Mouse (Mus musculus) embryo, embryonic 11 days (tissue): ENCODE data around the gene Prr13.

Source experiments
- DNase-seq: peaks from one replicate; pipeline ENCODE4 v3.0.0-alpha.2; 2015

Gene Prr13

DNA sequence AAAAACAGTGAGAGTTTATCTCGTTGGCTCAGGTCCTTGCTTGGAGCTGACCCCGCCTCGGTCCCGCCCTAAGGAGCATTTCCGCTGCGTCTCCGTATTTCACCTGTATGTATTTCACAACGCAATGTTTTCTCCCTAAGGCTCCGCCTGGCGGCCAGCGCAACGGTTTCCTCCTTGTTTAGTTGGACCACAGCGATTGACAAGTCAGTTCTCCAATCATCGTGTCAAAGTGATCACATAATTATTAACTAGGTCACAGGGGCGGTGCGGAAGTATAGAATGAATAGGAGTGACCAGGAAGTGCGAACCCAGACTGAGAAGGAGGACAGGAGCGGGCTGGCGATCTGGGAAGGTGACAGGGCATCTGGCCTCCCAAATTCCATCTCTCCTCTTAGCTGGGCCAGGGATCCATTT is at the start of gene Prr13:
Gene Prr13, plus strand, starts transcription at position 125 of the 414 bp plus-strand sequence.
- DNase-seq: peak; percentile 94

DNA sequence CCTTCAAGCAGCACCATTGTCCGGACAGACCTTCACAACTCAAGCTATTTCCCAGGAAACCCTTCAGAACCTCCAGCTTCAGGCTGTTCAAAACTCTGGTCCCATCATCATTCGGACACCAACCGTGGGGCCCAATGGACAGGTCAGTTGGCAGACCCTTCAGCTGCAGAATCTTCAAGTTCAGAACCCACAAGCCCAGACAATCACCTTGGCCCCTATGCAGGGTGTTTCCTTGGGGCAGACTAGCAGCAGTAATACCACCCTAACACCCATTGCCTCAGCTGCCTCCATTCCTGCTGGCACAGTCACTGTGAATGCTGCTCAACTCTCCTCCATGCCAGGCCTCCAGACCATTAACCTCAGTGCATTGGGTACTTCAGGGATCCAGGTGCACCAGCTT is 49.5 kb upstream of the Prr13 start:
- no peak for DNase-seq

DNA sequence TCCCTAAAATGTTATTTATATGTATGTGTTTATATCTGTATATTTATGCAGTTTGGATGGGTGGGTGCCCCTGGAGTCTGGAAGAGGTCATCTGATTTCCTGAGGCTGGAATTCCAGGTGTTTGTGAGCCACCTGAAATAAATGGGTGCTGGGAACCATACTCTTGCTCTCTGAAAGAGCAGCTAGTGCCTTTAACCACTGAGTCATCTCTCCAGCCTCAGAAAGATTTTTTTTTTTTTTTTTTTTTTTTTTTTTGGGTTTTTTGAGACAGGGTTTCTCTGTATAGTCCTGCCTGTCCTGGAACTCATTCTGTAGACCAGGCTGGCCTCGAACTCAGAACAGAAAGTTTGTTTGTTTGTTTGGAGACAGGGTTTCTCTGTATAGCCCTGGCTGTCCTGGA is 47.8 kb upstream of the Prr13 start:
- no peak for DNase-seq

DNA sequence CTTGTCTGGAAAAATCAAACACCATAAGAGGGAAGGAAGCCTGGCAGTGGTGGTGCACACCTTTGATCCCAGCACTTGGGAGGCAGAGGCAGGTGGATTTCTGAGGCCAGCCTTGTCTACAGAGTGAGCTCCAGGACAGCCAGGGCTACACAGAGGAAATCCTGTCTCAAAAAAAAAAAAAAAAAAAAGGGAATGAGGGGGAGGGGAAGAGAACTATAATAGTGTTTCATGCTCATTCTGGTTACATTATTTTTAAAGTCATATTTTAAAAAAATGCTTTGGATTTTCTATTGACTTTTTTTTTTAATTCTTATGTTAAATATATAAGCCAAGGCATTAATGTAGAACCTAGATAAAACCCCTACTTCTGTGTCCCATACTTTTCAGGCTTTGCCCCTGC is 45.1 kb upstream of the Prr13 start:
- DNase-seq: no peak

DNA sequence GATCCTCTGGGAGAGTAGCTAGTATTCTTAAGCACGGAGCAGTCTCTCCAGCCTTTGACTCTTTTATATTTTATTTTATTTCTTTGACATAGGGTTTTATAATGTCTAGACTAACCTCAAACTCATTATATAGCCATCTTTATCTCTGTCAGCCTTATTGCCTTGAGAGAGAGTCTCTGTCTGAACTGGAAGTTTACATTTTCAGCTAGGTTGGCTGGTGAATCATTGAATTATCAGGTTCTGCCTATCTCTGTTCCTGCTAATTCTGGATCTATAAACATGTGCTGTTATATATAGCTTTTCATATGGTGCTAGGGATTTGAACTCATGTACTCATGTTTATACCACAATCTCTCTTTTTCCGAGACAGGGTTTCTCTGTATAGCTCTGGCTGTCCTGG is 41.3 kb upstream of the Prr13 start:
- no peak for DNase-seq

DNA sequence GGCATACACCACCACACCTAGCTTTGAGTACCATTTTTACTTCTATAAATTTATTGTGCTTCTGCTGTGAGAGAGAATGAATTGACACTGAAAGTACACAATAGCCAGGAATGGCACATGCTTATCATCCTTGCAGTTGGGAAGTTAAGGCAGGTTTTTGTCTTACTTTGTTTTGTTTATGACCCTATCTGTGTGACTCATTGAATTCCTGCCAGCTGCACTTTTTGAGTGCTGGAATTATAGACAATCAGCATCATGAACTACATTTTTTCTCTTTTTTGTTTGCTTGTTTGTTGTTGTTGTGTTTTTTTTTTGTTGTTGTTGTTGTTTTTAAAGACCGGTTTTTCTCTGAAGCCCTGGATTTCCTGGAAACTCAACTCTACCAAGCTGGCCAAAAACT is 37.8 kb upstream of the Prr13 start:
- no peak for DNase-seq

DNA sequence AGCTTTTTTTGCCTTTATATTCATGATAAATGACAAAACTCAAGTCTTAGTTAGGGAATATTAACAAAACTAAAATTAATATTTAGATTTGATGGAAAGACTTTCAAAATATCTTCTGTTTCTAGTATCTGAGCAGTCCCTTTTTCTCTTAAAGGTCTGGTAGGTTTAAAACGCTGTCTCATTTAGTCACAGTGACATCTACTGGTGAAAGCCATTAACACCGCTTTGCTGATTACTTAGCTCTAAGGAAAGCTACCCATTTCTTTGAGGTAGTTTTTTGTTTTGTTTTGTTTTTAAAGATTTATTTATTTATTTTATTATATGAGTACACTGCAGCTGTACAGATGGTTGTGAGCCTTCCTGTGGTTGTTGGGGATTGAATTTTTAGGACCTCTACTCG is 37.4 kb upstream of the Prr13 start:
- peak; percentile 73 for DNase-seq

DNA sequence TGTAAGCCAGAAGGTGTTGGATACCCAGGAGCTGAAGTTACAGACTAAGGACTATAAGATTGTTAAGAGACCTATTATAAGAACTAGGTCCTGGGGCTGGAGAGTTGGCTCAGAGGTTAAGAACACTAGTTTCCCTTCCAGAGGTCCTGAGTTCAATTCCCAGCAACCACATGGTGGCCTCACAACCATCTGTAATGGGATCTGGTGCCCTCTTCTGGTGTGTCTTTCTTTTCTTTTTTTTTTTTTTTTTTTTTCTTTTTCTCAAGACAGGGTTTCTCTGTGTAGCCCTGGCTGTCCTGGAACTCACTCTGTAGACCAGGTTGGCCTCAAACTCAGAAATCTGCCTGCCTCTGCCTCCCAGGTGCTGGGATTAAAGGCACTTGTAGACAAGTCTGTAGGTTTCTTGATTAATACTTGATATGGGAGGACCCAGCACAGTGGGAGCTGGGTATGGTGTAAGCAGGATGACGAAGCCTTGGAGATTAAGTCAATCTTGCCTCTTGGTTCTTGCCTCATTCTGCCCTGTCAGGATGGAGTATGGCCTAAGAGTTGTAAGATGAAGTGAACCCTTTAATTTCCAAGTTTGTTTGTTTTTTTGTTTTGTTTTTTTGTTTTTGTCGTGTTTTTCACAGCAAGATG is 35.1 kb upstream of the Prr13 start:
- DNase-seq: no peak

DNA sequence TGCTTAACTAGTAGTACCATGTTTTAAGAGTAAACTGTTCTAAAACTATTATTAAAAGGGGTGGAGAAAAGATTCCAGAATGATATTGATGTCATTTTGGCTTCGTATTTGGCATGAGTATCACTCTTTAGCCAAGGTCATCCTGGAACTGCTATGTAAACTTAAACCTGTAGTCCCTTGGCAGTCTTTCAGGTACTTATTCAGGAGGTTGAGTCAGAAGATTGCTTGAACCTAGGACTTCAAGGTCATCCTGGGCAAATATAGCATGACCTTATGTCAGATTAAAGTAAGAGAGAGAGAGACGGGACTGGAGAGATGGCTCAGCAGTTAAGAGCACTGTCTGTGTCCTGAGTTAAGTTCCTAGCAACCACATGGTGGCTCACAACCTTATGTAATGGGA is 34.2 kb upstream of the Prr13 start:
- DNase-seq: no peak

DNA sequence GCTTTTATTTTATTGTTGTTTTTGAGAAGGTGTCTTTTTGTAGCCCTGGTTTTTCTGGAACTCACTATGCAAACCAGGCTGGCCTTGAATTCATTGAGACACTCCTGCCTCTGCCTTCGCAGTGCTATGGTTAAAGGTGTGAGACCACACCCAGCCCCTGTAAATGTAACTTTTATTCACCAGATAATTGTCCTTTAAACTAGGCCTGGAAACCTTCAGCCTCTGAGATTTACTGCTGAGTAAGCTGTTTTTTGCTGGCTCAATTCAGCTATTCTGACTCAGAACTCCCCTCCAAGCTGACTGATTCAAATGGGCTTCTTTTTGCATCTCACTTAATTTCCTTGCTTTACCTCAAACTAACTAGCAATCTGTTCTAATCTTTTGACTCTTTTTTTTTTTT is 31.9 kb upstream of the Prr13 start:
- no peak for DNase-seq

DNA sequence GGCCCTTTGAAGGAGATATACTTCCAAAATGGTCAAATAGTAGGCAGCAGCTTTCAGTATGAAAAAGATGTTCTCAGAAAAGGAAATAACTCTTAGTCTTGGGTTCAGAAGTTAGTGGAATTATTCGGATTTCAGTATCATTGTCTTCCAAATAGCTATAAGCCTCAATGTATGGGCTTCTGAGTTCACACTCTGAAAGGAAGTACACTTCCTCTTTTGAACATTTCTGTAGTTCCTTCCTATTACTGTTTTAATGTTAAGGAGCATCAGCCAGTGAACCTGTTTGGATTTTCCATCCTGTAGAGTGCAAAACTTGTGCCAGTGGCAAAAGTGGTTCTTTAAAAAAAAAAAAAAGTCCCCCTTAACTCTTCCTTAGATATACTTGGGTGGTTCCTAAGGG is 26.8 kb upstream of the Prr13 start:
- DNase-seq: no peak

DNA sequence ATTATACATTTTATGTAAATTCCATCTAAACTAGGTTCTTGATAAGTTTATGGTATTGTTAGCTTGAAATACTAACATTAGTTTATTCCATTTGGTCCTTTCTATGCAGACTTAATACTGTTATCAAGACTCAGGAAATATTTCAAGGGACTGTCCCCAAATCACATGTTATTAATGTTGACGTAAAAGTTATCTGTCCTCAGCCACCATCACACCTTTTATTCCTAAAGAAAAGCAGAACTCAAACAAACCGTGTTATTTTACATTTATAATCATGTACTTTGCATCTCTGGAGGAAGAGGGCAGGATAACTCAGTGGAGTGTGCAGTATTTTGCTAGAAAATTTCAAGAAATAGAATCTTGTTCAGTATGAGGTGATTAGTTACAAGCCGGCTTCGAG is 25.7 kb upstream of the Prr13 start:
- no peak for DNase-seq

DNA sequence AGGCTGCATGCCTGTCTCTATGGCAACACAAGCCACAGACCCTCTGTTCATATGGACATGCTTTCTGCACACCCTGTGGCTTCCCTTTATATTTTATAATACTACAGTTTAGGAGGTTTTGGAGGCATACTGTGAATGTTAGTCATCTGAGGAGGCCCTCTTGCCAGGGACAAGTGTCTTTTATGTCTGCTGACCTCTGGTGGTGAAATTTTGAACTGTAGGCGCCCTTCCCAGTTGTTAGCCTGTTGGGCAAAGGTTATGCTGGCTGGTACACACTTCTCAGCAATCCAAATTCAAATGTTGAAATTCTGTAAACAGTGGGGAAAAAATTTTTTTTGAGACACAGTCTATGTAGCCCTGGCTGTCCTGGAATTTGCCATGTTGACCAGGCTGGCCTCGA is 16.3 kb upstream of the Prr13 start:
- peak; percentile 83 for DNase-seq

DNA sequence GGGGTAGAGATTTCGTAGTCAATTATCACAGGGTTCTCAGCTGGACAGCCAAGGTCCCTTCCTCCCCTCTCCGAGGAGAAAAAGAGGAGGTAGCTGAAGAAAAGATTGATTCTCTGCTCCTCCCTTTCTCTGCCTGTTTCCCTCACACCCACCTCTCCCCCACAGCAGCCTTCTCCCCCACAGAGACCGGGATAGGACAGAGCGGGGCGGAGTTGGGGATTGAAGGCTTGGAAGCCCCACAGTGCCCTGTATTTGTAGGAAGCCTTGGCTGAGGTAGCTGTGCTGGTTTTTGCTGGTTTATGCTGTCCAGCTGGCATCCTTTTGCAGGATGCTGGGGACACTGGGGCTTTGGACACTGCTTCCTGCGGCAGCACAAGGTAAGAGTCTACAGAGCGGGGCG is 13.7 kb upstream of the Prr13 start, which contains the start of gene Amhr2:
Gene Amhr2, plus strand, starts transcription at position 222 of the 400 bp plus-strand sequence.
- DNase-seq: no peak

DNA sequence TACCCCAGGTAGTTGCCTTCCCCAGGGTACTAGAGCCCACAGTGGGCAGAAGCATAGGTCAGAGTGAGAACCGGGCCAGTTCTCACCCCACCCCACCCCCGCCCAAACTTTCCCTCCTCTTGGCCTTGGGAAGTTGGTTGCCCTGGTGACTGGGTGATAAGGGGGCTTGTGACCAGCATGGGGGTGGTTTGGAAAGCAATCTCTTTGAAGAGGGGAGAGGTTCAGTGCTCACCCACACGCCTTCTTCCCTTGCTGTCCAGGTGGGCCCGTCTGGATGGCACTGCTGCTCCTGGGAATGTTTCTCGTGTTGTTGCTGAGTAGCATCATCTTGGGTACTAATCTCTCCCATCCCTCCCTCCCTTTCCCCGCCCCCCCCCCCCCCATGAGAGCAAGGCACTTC is 12.4 kb upstream of the Prr13 start:
- DNase-seq: no peak

DNA sequence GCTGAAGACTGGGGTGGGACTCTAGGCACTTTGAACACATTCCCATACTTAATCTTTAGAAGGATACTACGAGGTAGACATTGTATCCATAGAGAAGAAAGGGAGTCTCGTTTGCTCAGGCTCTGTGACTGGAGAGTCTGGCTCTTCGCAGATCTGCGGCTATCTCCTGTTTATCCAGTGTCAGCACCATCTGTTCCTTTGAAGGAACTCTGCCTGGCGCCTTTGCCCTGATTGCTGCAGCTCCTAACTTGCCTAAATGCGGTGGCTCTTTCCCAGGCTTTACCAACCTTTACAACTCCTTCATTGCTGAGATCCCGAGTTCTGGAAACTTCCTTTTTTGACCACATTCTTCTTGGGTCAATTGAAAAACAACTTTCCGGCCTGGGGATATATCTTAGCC is 9.5 kb upstream of the Prr13 start:
- DNase-seq: no peak

DNA sequence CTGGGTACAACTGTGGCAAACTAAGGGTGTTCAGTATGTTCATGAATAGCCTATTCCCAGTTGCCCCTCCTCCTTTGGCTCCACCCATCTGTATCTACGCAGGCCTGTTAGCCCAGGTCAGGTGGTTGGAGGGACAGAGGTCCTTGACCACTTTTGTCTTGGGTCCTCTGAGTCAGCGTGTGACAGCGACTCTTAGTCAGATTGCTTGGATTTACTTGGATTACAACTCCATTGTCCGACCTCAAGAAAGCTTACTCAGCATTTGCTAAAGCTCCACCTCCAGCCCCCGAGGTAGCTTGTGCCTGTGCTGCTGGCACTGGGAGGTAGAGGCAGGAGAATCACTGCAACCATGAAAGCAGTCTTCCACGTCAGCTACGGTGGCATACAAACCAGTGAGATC is 7.9 kb upstream of the Prr13 start:
- no peak for DNase-seq

DNA sequence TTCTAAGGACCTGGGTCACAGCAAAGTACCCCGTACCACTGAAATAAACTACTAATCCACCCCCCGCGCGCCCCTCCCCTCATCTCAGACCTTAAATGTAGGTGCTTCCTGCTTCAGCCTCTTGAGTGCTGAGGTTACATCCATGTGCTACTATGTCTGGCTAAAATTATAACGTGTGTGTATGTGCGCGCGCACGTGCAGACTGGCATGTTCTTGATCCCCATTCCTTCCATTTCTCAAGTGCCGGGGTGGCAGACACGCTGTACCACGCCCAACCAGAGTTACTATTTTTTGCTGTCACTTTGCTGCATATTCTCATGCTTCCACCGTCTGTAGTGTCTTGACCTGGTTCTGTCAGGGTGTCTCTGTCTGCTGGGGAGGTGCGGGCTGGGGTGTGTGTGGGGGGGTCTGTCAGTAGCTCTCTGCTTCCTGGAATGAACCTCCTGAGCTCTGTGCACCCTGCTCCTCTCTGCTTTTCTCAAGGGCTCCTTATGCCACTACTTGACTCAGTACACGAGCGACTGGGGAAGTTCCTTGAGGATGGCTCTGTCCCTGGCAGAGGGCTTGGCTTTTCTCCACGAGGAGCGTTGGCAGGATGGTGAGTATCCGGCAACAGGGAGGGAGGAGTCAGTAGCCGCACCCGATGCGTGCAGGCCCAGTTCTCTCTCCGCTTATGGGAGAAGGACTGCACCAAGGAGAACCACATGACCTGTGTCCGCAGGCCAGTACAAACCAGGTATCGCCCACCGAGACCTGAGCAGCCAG is 7.0 kb upstream of the Prr13 start:
- no peak for DNase-seq

DNA sequence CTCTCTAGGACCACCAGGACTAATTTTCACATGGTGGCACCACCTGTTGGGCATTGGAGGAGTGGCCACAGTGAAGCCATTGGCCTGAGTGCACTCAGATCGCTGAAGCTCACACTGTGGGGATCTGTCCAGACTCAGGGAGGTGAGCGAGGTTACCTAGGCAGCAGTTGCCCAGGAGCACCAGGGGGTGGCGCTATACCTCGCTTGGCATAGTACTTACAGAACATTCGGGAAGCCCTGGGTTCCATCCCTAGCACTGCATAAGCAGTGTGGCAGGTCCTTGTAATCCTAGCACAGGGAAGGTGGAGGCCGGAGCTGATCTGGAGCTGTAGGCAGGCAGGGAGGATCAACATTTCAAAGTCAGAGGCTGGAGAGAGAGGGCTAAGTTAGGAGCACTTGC is 2.8 kb upstream of the Prr13 start:
- DNase-seq: peak; percentile 12

DNA sequence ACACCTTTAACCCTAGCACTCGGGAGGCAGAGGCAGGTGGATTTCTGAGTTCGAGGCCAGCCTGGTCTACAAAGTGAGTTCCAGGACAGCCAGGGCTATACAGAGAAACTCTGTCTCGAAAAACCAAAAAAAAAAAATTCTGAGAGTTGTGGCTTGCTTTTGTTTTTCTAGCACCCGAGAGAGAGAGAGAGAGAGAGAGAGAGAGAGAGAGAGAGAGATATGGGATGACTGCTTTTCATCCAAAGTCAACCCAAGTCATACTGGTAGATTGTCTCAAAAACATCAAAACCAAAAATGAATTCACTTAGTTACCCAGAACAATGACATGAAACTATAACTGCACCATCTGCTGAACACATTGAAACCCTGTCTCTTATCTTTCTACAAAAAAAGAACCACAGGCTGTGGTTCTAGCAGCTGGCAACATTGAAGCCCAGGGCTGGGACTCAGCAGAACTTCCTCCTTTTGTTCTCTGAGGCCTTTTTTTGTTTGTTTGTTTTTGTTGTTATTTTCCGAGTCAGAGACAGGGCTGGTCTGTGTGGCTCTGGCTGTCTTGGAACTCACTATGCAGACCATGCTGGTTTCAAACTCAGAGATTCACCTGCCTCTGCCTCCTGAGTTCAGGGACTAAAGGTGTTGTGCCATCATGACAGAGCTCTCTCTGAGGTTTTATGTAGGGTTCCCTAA is 635 bp upstream of the Prr13 start:
- no peak for DNase-seq

DNA sequence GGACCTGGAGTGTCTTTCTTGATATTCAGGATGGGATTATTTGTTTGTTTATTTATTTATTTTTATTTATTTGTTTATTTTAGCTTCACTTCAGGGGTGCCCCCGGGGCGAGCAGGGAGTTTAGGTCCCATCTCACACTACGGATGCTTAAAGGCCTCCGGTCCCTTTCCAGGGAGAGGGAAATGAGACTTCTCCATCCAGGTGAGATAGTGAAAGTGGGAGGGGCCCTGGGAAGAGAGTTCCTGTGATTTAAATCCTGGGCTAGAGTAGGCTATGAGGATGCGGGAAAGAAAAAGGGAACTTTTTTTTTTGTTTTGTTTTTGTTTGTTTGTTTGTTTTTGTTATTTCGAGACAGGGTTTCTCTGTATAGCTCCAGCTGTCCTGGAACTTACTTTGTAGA is 553 bp downstream of the Prr13 start:
- no peak for DNase-seq

DNA sequence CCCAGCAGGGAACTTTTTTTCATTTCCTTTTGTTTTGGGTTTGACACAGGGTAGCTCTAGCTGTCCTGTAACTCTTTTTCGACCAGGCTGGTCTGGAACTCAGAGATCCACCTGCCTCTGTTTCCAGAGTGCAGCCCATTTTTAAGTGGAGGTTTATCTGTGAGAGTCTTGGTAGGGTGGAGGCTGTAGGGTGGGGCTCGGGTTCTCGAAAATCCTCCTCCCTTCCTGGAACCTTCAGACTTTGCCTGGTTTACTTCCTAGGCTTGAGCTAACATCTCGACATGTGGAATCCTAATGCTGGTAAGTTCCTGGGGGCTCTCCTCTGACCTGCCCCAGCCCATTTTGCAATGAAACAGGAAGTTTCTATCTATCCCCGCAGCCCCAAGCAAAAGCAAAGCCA is 1.0 kb downstream of the Prr13 start:
- DNase-seq: no peak

DNA sequence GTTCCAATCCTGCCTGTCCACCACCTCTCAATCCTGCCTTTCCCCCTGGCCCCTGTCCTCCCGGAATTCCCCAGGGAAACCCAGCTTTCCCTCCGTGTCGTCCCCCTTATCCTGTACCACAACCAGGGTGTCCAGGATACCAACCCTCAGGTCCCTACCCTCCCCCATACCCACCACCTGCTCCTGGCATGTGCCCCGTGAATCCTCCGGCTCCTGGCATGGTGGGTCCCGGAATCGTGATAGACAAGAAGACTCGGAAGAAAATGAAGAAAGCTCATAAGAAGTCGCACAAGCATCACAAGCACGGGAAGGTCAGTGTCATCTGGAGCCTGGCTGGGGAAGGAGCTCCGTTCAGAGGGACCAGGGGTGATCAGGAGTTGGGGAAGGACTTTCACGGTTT is 1.6 kb downstream of the Prr13 start:
- no peak for DNase-seq

DNA sequence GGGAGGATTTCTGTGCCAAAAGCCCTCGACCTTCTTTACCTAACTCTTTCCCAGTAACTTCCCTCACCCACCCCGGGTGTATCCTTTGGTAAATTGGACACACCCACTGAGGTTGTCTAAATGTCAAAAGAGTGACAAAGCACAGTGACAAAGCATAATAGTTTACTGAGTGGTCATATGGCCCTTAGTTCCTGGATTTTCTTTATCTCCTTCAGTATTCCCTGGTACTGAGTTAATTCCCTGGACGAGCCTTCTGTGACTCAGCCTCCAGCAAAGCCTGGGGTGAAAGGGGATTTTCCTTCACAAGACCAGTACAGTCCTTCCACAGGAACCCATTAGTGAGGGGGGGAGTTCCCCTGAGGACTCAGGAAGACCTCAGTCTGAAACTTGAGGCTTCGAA is 2.1 kb downstream of the Prr13 start:
- DNase-seq: no peak
